Mouse (Mus musculus): ENCODE data around the gene Arhgap17.

Arhgap17 gene

GRCm38 (mm10) chr7:123330506-123330905, 39.2 kb downstream of the Arhgap17 start:
- no peak for DNase-seq

DNA sequence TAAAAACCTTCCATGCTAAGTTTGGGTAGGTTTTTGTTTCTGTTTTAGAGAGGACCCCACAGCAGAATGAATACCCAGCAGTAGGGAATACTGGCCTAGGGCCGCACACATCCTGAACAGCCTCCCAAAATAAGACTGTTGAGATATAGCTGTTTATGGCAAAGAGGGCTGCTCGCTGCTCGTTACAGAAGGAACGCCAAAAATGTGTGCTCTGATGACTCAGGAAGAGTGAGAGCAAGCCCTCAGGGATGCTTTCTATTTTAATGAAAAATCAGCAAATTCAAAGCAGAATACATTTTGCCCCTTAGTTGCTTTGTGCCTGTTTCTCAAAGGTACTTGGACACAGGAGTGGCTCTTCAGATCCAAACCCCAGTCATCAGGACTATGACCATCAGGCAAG, 41.8 kb downstream of the Arhgap17 start:
- no peak for DNase-seq

GRCm38 (mm10) chr7:123326901-123327300, 42.8 kb downstream of the Arhgap17 start:
- DNase-seq: no peak

- no peak for DNase-seq
Measured at GRCm38 (mm10) chr7:123326062-123326461, 43.7 kb downstream of the Arhgap17 start.

- no peak for DNase-seq
Measured at GRCm38 (mm10) chr7:123324105-123324504, 45.6 kb downstream of the Arhgap17 start.

- DNase-seq: no peak
Measured at GRCm38 (mm10) chr7:123323388-123323787, 46.3 kb downstream of the Arhgap17 start.

GRCm38 (mm10) chr7:123322452-123323121, 47.1 kb downstream of the Arhgap17 start:
- no peak for DNase-seq

DNA sequence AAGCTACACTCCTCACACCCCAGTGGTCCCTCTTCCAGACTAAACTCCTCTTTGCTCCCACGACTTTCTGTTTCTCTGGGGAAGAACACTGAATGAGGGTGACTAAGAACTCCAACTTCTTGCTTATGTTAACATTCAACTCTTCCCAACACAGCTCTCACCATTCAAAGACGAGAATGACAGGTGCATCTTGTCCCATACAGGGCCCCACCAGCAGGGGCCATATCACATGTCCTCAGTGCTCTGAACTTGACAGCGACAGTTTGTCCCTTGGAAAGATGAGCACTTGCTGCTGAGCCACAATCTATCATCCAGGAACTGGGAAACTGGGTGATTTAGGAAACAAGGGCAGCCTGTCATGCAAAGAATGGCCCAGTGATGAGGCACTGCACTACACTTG, 57.0 kb downstream of the Arhgap17 start:
- no peak for DNase-seq

DNA sequence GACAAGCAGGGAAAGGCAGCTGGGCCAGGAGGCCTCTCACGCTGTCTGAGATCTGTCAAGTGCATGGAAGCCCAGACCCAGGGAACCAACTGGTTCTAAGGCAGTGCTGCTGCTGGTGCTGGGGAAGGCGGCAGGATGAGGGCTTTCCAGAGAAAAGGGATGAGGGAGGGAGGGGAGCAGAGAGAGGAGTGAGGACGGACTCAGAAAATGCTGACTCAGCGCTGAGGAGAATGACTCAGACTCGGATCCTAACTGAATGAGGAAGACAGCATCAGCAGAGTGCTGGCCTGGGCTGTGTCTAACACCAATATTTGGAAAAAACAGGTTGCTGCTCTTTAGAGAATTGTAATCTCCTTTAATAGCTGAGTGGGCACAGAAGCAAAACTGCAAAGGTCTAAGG, 57.9 kb downstream of the Arhgap17 start:
- DNase-seq: no peak

- DNase-seq: no peak
Measured at GRCm38 (mm10) chr7:123307887-123308558, 61.7 kb downstream of the Arhgap17 start.

GRCm38 (mm10) chr7:123307236-123307635, 62.5 kb downstream of the Arhgap17 start:
- DNase-seq: no peak

- DNase-seq: no peak
Measured at GRCm38 (mm10) chr7:123305397-123305796, 64.3 kb downstream of the Arhgap17 start.

GRCm38 (mm10) chr7:123300258-123300657, 69.5 kb downstream of the Arhgap17 start:
- DNase-seq: no peak

DNA sequence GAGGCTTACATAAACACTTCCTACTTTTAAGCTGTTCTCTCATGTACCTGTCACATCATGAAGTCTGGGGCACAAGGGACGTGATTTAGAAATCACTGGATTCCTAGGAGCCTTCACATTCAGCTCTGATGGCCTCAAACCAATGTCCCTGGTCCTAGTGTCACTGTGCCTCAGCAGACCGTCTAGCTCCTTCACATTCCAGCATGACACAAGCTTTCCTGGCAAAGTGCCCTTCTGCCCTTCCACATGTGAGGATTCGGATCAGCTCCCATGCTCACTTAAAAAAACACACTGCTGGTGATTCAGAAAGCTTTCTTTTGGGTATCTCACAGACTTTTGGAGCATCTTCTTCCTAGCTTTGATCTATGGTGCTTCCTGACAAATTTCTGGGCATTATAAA, 71.5 kb downstream of the Arhgap17 start:
- DNase-seq: no peak

DNA sequence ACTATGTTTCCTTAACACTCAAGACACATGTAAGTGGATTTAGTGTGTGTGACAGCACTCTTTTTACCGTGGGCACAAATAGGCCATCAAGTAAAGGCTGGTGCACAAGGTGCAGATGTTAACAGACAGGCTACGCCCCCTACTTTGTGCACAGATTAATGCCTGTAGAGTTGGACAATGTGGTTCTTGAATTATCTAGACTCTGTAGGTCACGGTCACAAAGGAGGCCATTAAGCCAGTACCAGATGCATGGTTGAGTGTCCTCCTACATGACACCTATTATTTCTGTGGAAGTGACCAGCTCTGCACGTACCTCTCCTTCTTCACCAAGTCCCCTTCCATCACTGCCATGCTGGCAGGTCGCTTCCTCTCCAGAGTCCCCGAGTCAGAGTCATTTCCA, 73.6 kb downstream of the Arhgap17 start:
- DNase-seq: no peak

GRCm38 (mm10) chr7:123295423-123295822, 74.3 kb downstream of the Arhgap17 start:
- DNase-seq: no peak

DNA sequence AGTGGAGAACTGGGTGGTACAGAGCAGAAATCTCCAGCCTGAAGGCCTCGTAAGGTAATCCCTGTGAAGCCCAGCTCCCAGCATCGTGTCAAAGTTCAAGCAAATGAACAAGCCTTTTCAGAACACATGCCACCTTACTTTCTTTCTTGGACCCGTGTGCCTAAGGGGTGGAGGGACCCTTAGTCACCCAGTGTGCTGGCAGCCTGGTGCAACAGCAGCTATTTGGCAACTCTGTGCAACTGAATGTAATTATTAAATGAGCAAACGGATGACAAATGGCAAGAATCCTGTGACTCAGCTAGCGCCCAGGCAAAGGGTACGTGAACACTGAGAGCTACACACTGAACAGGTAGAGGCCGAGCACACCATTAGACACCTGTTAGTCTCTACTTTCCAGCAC, 75.8 kb downstream of the Arhgap17 start:
- DNase-seq: no peak

DNA sequence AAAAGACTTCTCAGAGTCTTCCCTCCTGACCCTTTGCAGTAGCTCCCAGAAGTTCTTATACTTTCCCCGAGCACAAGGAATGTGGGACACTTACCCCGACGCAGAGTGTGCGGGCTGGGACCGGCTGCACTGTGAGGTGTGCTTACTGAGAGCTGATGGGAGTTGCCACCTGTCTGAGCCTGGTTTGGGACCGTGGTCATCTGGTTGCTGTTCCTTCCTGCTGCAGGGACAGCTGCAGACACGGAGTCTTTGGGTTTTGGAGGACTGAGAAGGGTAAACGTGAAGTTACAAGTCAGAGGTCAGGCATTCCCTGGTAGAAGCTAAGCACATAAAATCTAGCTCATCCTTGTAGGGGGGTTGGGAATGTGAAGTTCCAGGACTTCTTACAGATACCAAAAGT, 77.8 kb downstream of the Arhgap17 start:
- no peak for DNase-seq

- no peak for DNase-seq
Measured at GRCm38 (mm10) chr7:123289176-123289575, 80.5 kb downstream of the Arhgap17 start.

DNA sequence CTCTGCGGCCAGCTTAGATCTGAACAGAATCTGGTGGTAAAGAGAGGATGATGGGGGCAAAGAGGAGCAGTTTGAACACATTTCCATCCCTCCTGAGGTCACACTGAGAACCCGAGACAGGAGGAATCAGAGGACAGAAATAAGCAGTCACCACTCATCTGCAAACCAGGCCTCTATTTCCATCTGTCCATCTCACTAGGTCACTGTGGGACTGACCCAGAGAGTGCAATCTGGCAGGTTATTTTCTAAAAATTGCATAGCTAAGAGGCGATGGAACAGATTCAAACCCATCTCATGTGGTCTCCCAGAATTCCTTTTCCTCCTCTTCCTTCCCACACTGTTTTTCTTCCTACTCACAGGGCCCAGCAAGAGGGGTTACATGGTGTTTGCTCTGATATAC, 81.8 kb downstream of the Arhgap17 start:
- no peak for DNase-seq

DNA sequence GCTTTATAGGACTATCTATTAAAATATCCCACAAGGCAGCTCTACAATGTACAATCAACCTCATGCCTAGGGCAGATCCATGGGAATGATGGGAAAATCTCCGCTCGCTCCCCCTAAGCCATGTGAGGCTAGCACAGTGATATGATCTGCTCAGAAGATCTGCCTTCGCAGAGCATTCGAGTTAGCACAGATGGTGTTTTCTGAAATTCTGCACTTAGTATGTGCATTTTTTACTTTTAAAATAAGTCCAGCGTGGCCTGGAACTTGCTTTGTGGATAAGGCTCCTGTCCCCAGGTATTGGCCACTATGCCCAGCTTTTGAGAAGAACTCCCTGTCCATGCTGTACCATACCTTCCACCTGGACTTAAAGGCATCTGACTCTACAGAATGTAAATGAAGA, 83.8 kb downstream of the Arhgap17 start:
- DNase-seq: no peak

DNA sequence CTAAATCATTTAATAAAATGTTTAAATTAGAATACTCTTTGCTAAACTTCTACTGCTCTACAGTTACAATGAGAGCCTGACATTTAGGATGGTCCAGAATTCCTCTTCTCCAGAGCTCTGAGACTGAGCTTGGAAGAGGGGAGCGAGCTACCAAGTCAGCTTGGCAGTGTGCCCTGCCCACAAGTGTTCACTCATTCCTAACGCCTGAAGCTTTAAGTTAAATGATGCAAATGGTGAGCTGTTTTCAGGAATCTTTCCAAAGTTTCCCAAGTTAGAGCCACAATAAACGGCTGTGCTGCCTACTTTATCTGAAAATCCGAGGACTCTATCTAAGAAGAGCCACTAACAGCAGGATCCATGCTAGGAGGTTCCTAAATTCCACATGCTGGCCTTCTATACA, 85.9 kb downstream of the Arhgap17 start:
- no peak for DNase-seq

DNA sequence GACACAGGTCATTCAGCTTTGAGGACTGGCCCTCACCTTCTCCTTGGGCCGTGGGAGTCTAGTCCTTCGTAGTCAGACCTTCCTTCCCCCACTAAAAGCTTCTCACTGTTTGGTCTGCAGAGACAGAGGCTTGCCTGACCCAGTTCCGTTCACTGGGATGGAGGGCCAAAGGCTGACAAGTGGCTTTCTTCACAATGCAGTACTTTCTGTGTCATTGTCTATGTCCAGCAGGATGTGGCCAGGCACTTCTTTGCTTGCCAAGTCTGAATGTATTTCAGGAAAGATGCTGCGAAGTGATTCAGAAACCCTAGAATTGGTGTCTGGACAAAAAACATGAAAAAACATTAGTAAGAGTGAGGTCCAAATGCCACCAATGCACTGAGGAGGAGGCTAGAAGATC, 89.9 kb downstream of the Arhgap17 start:
- no peak for DNase-seq

GRCm38 (mm10) chr7:123276568-123276967, 93.1 kb downstream of the Arhgap17 start:
- DNase-seq: no peak

DNA sequence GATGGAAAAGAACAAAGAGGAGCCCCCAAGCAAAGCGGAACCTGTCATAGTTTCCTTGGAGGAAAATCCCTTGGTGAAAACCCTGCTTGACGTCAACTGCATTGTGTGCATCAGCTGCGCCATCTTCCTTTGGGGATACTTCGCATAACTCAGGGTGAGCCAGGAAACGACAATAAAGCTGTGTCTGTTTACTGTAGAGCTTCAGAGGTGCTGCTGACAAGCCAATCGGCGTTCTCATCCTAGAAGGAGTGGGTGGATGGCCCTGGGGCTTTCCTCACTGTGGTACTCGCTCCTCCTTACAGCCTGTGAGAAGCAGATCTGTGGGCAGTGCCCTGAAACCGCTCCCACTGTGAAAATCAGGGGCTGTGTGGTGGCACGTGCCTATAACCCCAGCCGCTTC, 96.7 kb downstream of the Arhgap17 start:
- DNase-seq: no peak

All from embryo, embryonic 11 days (tissue).